Comparison of ENCODE assay signal across 27 mouse cellular contexts in genomic region chr10:99179566-99179965, GRCm38 (mm10). TPM values are rescaled to one million over a fixed set of nuclear protein-coding genes. Genes with fewer than 3 reads are reported as not detected.
DNase-seq lines count a peak whose midpoint lies in the region; ATAC-seq and TF ChIP-seq lines count a peak whose summit lies in the region.
"Had no signal": no experiment of that assay in that cellular context is flagged by ENCODE, and none has a peak within 500 bp of the region (broad histone marks: within the 10 kb centered on the region; RNA-seq: fewer than 3 reads in every experiment).

No protein-coding gene starts in this region.

- H3K4me2 ChIP-seq in liver, embryonic 11.5 days = no peak overlapping the region
- H3K4me2 ChIP-seq in liver, embryonic 16.5 days (ENCODE audit: low read depth, low read length) = no peak overlapping the region
- no peak overlapping the region for H3K4me2 ChIP-seq in liver, postnatal 0 days (ENCODE audit: low read depth, low read length)
- H3K4me2 ChIP-seq: embryonic facial prominence, embryonic 13.5 days; embryonic facial prominence, embryonic 15.5 days; forebrain, embryonic 12.5 days had no signal

- peak; percentile 51 for DNase-seq in liver, adult 2 months (ENCODE audit: extremely low read depth, low read depth, low spot score)
- no peak for DNase-seq in liver, embryonic 11.5 days (ENCODE audit: low spot score)
- DNase-seq in liver = no peak
- no peak for DNase-seq in liver, postnatal 0 days
- no peak for DNase-seq in embryonic facial prominence, embryonic 10.5 days (ENCODE audit: low spot score)
- DNase-seq: adrenal gland, adult 2 months; adrenal gland, postnatal 14 days; adrenal gland, postnatal 36 days; cerebellum, adult 11-12 months; cerebellum, adult 2 months; cerebellum, adult 9-10 months; cerebellum, postnatal 10 days; cerebellum, postnatal 25 days had no signal

- no peak overlapping the region for H3K4me3 ChIP-seq in liver, adult 2 months (ENCODE audit: insufficient read depth, low read depth, low read length)
- no peak overlapping the region for H3K4me3 ChIP-seq in liver, embryonic 11.5 days (ENCODE audit: low read depth, low read length)
- no peak overlapping the region for H3K4me3 ChIP-seq in liver, embryonic 16.5 days (ENCODE audit: low read depth, low read length)
- no peak overlapping the region for H3K4me3 ChIP-seq in liver, postnatal 0 days (ENCODE audit: low read depth, low read length)
- H3K4me3 ChIP-seq in macrophage (ENCODE audit: inconsistent target) = no peak overlapping the region
- no peak overlapping the region for H3K4me3 ChIP-seq in embryonic facial prominence, embryonic 10.5 days
- H3K4me3 ChIP-seq: embryonic facial prominence, embryonic 13.5 days; embryonic facial prominence, embryonic 15.5 days; erythroblast, embryonic 14.5 days; forebrain, embryonic 10.5 days; forebrain, embryonic 12.5 days had no signal

- H3K9me3 ChIP-seq in liver, embryonic 11.5 days (ENCODE audit: control insufficient read depth, low read length) = no peaks in the 10 kb centered on the region
- H3K9me3 ChIP-seq in liver, embryonic 16.5 days (replicated peaks; ENCODE audit: control insufficient read depth, low read length) = no peaks in the 10 kb centered on the region
- no peaks in the 10 kb centered on the region for H3K9me3 ChIP-seq in liver, postnatal 0 days (ENCODE audit: low read length)
- peaks cover 3% of the 10 kb centered on the region; the same call in 1 of the 2 replicates for H3K9me3 ChIP-seq in embryonic facial prominence, embryonic 10.5 days
- H3K9me3 ChIP-seq: embryonic facial prominence, embryonic 13.5 days; embryonic facial prominence, embryonic 15.5 days had no signal

- 80% methylated on average over 4 of the region's 4 CpGs for WGBS in liver, adult 2 months
- WGBS in liver, embryonic 11.5 days = 92% methylated on average over 4 of the region's 4 CpGs
- WGBS in liver, embryonic 16.5 days (ENCODE audit: insufficient replicate concordance) = 74% methylated on average over 4 of the region's 4 CpGs
- 74% methylated on average over 4 of the region's 4 CpGs for WGBS in liver, postnatal 0 days (ENCODE audit: insufficient replicate concordance)
- 75% methylated on average over 4 of the region's 4 CpGs for WGBS in macrophage (ENCODE audit: missing documents)
- 95% methylated on average over 4 of the region's 4 CpGs for WGBS in embryonic facial prominence, embryonic 10.5 days

- H3K36me3 ChIP-seq in liver, adult 2 months (ENCODE audit: control insufficient read depth, insufficient read depth, low read length) = no peaks in the 10 kb centered on the region
- H3K36me3 ChIP-seq in liver, embryonic 11.5 days (ENCODE audit: control insufficient read depth, insufficient read depth, low read length) = peaks cover 4% of the 10 kb centered on the region; the same call in 1 of the 2 replicates
- no peaks in the 10 kb centered on the region for H3K36me3 ChIP-seq in liver, embryonic 16.5 days (ENCODE audit: control insufficient read depth, insufficient read depth)
- no peaks in the 10 kb centered on the region for H3K36me3 ChIP-seq in liver, postnatal 0 days (replicated peaks; ENCODE audit: insufficient read depth, low read length)
- H3K36me3 ChIP-seq in macrophage (ENCODE audit: inconsistent target) = no peaks in the 10 kb centered on the region
- H3K36me3 ChIP-seq in embryonic facial prominence, embryonic 10.5 days (replicated peaks) = peaks cover 38% of the 10 kb centered on the region
- H3K36me3 ChIP-seq: embryonic facial prominence, embryonic 13.5 days; embryonic facial prominence, embryonic 15.5 days had no signal

- TF ChIP-seq POLR2A in liver, adult 2 months (IDR thresholded peaks at IDR 0.05; ENCODE audit: extremely low read depth, insufficient read depth, low read length) = no peak

- no peaks in the 10 kb centered on the region for H3K79me2 ChIP-seq in liver, adult 2 months (ENCODE audit: control insufficient read depth, insufficient read depth, low read length)
- no peaks in the 10 kb centered on the region for H3K79me2 ChIP-seq in macrophage (ENCODE audit: inconsistent target)

- no peak for TF ChIP-seq CTCF in liver, adult 2 months (IDR thresholded peaks at IDR 0.05; ENCODE audit: low read depth, low read length)
- no peak for TF ChIP-seq CTCF in liver, postnatal 0 days (IDR thresholded peaks at IDR 0.05; ENCODE audit: low read depth)

- no peak overlapping the region; the same call in 1 of the 2 replicates for H3K27ac ChIP-seq in liver, adult 2 months (replicated peaks; ENCODE audit: insufficient read depth, low read depth, low read length)
- H3K27ac ChIP-seq in liver, embryonic 11.5 days (ENCODE audit: low read depth, low read length) = no peak overlapping the region
- H3K27ac ChIP-seq in liver, embryonic 16.5 days (ENCODE audit: low read length) = no peak overlapping the region
- no peak overlapping the region; the same call in 1 of the 2 replicates for H3K27ac ChIP-seq in liver, postnatal 0 days (ENCODE audit: low read depth)
- peak overlapping the region; percentile 98 for H3K27ac ChIP-seq in macrophage
- H3K27ac ChIP-seq in embryonic facial prominence, embryonic 10.5 days (replicated peaks) = no peak overlapping the region
- H3K27ac ChIP-seq: embryonic facial prominence, embryonic 13.5 days; embryonic facial prominence, embryonic 15.5 days; forebrain, embryonic 10.5 days; forebrain, embryonic 12.5 days had no signal

- TF ChIP-seq EP300 in liver, postnatal 0 days (IDR thresholded peaks at IDR 0.05; ENCODE audit: low read depth) = no peak

- ATAC-seq in liver, embryonic 11.5 days (replicated peaks; ENCODE audit: low FRiP score) = no peak
- 0 out of 2 replicates have a peak, but pooled peaks have one; percentile 30 for ATAC-seq in liver, embryonic 16.5 days (ENCODE audit: low read depth)
- ATAC-seq in liver, postnatal 0 days = peak; percentile 51; the same call in 1 of the 2 replicates
- ATAC-seq: forebrain, embryonic 14.5 days; forebrain, embryonic 16.5 days had no signal

- no peaks in the 10 kb centered on the region; the same call in 1 of the 2 replicates for H3K4me1 ChIP-seq in liver, adult 2 months (ENCODE audit: control insufficient read depth, insufficient read depth, low read length)
- H3K4me1 ChIP-seq in liver, embryonic 11.5 days (replicated peaks; ENCODE audit: control insufficient read depth, insufficient read depth, low read length) = no peaks in the 10 kb centered on the region
- H3K4me1 ChIP-seq in liver, embryonic 16.5 days (ENCODE audit: control insufficient read depth, low read depth, low read length) = no peaks in the 10 kb centered on the region
- peaks cover 8% of the 10 kb centered on the region for H3K4me1 ChIP-seq in liver, postnatal 0 days (ENCODE audit: insufficient read depth)
- H3K4me1 ChIP-seq in embryonic facial prominence, embryonic 10.5 days = no peaks in the 10 kb centered on the region
- H3K4me1 ChIP-seq: embryonic facial prominence, embryonic 13.5 days; embryonic facial prominence, embryonic 15.5 days; forebrain, embryonic 10.5 days; forebrain, embryonic 12.5 days had no signal

- H3K9ac ChIP-seq in liver, adult 2 months (ENCODE audit: low read depth, low read length) = no peak overlapping the region
- no peak overlapping the region for H3K9ac ChIP-seq in liver, embryonic 11.5 days (ENCODE audit: low read depth, low read length)
- H3K9ac ChIP-seq in liver, embryonic 16.5 days (ENCODE audit: low read depth, low read length) = no peak overlapping the region
- no peak overlapping the region for H3K9ac ChIP-seq in liver, postnatal 0 days (replicated peaks)
- H3K9ac ChIP-seq: embryonic facial prominence, embryonic 13.5 days; embryonic facial prominence, embryonic 15.5 days; forebrain, embryonic 12.5 days had no signal

- no peaks in the 10 kb centered on the region for H3K27me3 ChIP-seq in liver, adult 2 months (ENCODE audit: control insufficient read depth, insufficient read depth, low read length)
- no peaks in the 10 kb centered on the region for H3K27me3 ChIP-seq in liver, embryonic 11.5 days (replicated peaks; ENCODE audit: control insufficient read depth, insufficient read depth, low read length)
- H3K27me3 ChIP-seq in liver, embryonic 16.5 days (ENCODE audit: control insufficient read depth, insufficient read depth, low read depth, low read length) = no peaks in the 10 kb centered on the region
- H3K27me3 ChIP-seq in liver, postnatal 0 days (ENCODE audit: insufficient read depth, low read length) = no peaks in the 10 kb centered on the region
- no peaks in the 10 kb centered on the region for H3K27me3 ChIP-seq in embryonic facial prominence, embryonic 10.5 days (replicated peaks; ENCODE audit: low read depth, poor library complexity, severe bottlenecking)
- H3K27me3 ChIP-seq: embryonic facial prominence, embryonic 13.5 days; embryonic facial prominence, embryonic 15.5 days; forebrain, embryonic 12.5 days had no signal

RNA-seq across cellular contexts. Expression of gene Phxr2, which starts 53.4 kb away (rescaled TPM):
- total RNA-seq in liver, adult 2 months (2014; rRNA removed) = not detected in 2 replicates
- polyA plus RNA-seq in liver, adult 2 months (2012; rRNA removed) = not detected in 2 replicates
- 0.14 TPM in 1 of 2 replicates, not detected in the other for polyA plus RNA-seq in liver, embryonic 11.5 days (2014; fragmentation: Nextera tagmentation; extraction: Ambion mirVana)
- not detected in 2 replicates for polyA plus RNA-seq in liver, embryonic 16.5 days (2015; fragmentation: Nextera tagmentation; extraction: Ambion mirVana)
- not detected in 2 replicates for polyA plus RNA-seq in liver, postnatal 0 days (2015; fragmentation: Nextera tagmentation; extraction: Ambion mirVana)
- total RNA-seq in macrophage (2018; cell fraction: chromatin; rRNA removed) = under 1 TPM in 2 of 26 experiments, not detected in 24; 0.66 to 0.92 TPM
- total RNA-seq in macrophage (2018; cell fraction: cytosol; rRNA removed) = not detected
- under 1 TPM in 2 of 26 experiments, not detected in 24; 0.58 to 0.60 TPM for total RNA-seq in macrophage (2018; cell fraction: nucleus; rRNA removed)
- polyA plus RNA-seq in macrophage (2018) = not detected in 3 replicates
- polyA plus RNA-seq in embryonic facial prominence, embryonic 10.5 days (2016; fragmentation: Nextera tagmentation; extraction: Ambion mirVana) = 0.13 and 0.21 TPM in 2 replicates
- total RNA-seq: adrenal gland, adult 2 months; adrenal gland, postnatal 14 days; adrenal gland, postnatal 36 days; ES-E14; MEL had no signal
- polyA plus RNA-seq: adrenal gland, adult 2 months; C2C12; cerebellum, adult 2 months; cortical plate, adult 2 months; embryonic facial prominence, embryonic 11.5 days; embryonic facial prominence, embryonic 13.5 days; embryonic facial prominence, embryonic 15.5 days; erythroblast, embryonic 14.5 days; forebrain, embryonic 10.5 days; forebrain, embryonic 12.5 days; forebrain, embryonic 14.5 days had no signal
